Mouse (Mus musculus) hindbrain, embryonic 12.5 days (tissue): Measurements from ENCODE around the gene Tomm5. TPM values are rescaled to one million over a fixed set of nuclear protein-coding genes. Genes with fewer than 3 reads are reported as not detected.
"Not testable (repeated sequence)": the region's sequence is repeated elsewhere in the genome, so short reads cannot be mapped to it uniquely, and the experiment has no call there.

ENCODE experiments used
- ATAC-seq: fragments of 200-750 bp; cut with Nextera tagmentation; 2 replicates; pipeline ENCODE4 v1.8.0; 2017; ENCODE audit warnings: moderate TSS enrichment; ENCODE audit not compliant: low FRiP score
- H3K27ac ChIP-seq: fragments of 300-500 bp; sonication (generic); 2 replicates; pipeline ENCODE4 v1.5.1; 2016; ENCODE audit warnings: mild to moderate bottlenecking
- H3K27me3 ChIP-seq: fragments of 300-500 bp; sonication (generic); 2 replicates; pipeline ENCODE4 v1.6.1; 2016; ENCODE audit warnings: mild to moderate bottlenecking
- H3K36me3 ChIP-seq: fragments of 300-500 bp; sonication (generic); 2 replicates; pipeline ENCODE4 v1.6.1; 2016; ENCODE audit warnings: mild to moderate bottlenecking
- H3K4me1 ChIP-seq: fragments of 300-500 bp; sonication (generic); 2 replicates; pipeline ENCODE4 v1.6.1; 2016
- H3K4me2 ChIP-seq: fragments of 300-500 bp; sonication (generic); replicated peaks from 2 replicates; pipeline ENCODE4 v1.6.1; 2016; ENCODE audit warnings: mild to moderate bottlenecking
- H3K4me3 ChIP-seq: fragments of 300-500 bp; sonication (generic); 2 replicates; pipeline ENCODE4 v1.5.1; 2016; ENCODE audit warnings: mild to moderate bottlenecking
- H3K9ac ChIP-seq: fragments of 300-500 bp; sonication (generic); 2 replicates; pipeline ENCODE4 v1.6.1; 2016; ENCODE audit warnings: mild to moderate bottlenecking, moderate library complexity
- H3K9me3 ChIP-seq: fragments of 300-500 bp; sonication (generic); replicated peaks from 2 replicates; pipeline ENCODE4 v1.6.1; 2016; ENCODE audit warnings: mild to moderate bottlenecking
- WGBS: fragments of 180-500 bp; shearing (Covaris S2); methylation state at CpG from one replicate; pipeline ENCODE4 v1.1.7; 2016; 5-methylcytosine and 5-hydroxymethylcytosine counted together
- polyA plus RNA-seq: library from polyadenylated mRNA; unstranded; fragments of >200 nt; fragmentation: Nextera tagmentation; extraction: Ambion mirVana; gene quantifications from 2 replicates; pipeline ENCODE4 v1.2.1, GENCODE M21; 2016

The Tomm5 gene
- polyA plus RNA-seq, 1 experiment from 2014 or later, result 148 TPM

- Histone ChIP-seq H3K9me3 (no peaks in the 10 kb centered on the region), H3K4me1 (no peaks in the 10 kb centered on the region), H3K4me3 (no peak overlapping the region), H3K9ac (no peak overlapping the region), H3K4me2 (no peak overlapping the region), H3K27ac (no peak overlapping the region), H3K27me3 (no peaks in the 10 kb centered on the region), H3K36me3 (peaks cover 8% of the 10 kb centered on the region; the same call in 1 of the 2 replicates)
- no peak for ATAC-seq
- 27% methylated on average over 7 of the region's 7 CpGs for WGBS
Observed at GRCm38 (mm10) chr4:45097198-45097872, 10.6 kb downstream of the Tomm5 start.

- peak; percentile 7; the same call in 1 of the 2 replicates for ATAC-seq
- peaks cover 13% of the 10 kb centered on the region for H3K4me1 ChIP-seq
- no peaks in the 10 kb centered on the region for H3K36me3 ChIP-seq
- no peaks in the 10 kb centered on the region for H3K9me3 ChIP-seq
- H3K4me3 ChIP-seq, result peak overlapping the region; percentile 90
- 48% methylated on average over 8 of the region's 8 CpGs for WGBS
- H3K4me2 ChIP-seq, result peak overlapping the region; percentile 77
- no peaks in the 10 kb centered on the region for H3K27me3 ChIP-seq
- H3K9ac ChIP-seq, result peak overlapping the region; percentile 96
- no peak overlapping the region for H3K27ac ChIP-seq
Observed at GRCm38 (mm10) chr4:45084895-45085290, 23.0 kb downstream of the Tomm5 start.

GRCm38 (mm10) chr4:45084021-45084894 is 23.7 kb downstream of the Tomm5 start, which contains the start of gene Fbxo10:
TSS of gene Fbxo10 (minus strand) at chr4:45084604.
- ATAC-seq, result peak; percentile 93
- Histone ChIP-seq H3K9me3 (no peaks in the 10 kb centered on the region), H3K4me3 (peak within 1 kb of the TSS; percentile 90), H3K27me3 (no peaks in the 10 kb centered on the region), H3K9ac (peak within 1 kb of the TSS; percentile 96), H3K4me2 (peak within 1 kb of the TSS; percentile 77), H3K4me1 (peaks cover 13% of the 10 kb centered on the region), H3K27ac (peak within 1 kb of the TSS; percentile 84), H3K36me3 (no peaks in the 10 kb centered on the region)
- under 1% methylated on average over 66 of the region's 77 CpGs for WGBS

- H3K27ac ChIP-seq, result 0 out of 2 replicates have a peak overlapping the region, but pooled peaks have one; percentile 55
- no peaks in the 10 kb centered on the region for H3K9me3 ChIP-seq
- peaks cover 13% of the 10 kb centered on the region for H3K4me1 ChIP-seq
- H3K9ac ChIP-seq, result peak overlapping the region; percentile 96
- no peaks in the 10 kb centered on the region for H3K27me3 ChIP-seq
- 0 out of 2 replicates have a peak, but pooled peaks cover 3% of the 10 kb centered on the region for H3K36me3 ChIP-seq
- peak overlapping the region; percentile 77 for H3K4me2 ChIP-seq
- 1% methylated on average over 8 of the region's 8 CpGs for WGBS
- ATAC-seq, result no peak
- peak overlapping the region; percentile 90 for H3K4me3 ChIP-seq
Observed at GRCm38 (mm10) chr4:45083487-45083886, 24.4 kb downstream of the Tomm5 start.

GRCm38 (mm10) chr4:45082951-45083350 is 25.0 kb downstream of the Tomm5 start:
- ATAC-seq, result no peak
- 76% methylated on average over 9 of the region's 9 CpGs for WGBS
- H3K36me3 ChIP-seq, result 0 out of 2 replicates have a peak, but pooled peaks cover 3% of the 10 kb centered on the region
- peak overlapping the region; percentile 77 for H3K4me2 ChIP-seq
- H3K27ac ChIP-seq, result peak overlapping the region; percentile 55; the same call in 1 of the 2 replicates
- H3K9ac ChIP-seq, result peak overlapping the region; percentile 49
- H3K4me1 ChIP-seq, result peaks cover 13% of the 10 kb centered on the region
- no peaks in the 10 kb centered on the region for H3K27me3 ChIP-seq
- no peaks in the 10 kb centered on the region for H3K9me3 ChIP-seq
- H3K4me3 ChIP-seq, result peak overlapping the region; percentile 90

GRCm38 (mm10) chr4:45081041-45081440 is 26.9 kb downstream of the Tomm5 start:
- not testable (repeated sequence) for H3K27me3 ChIP-seq, H3K9ac ChIP-seq, H3K4me3 ChIP-seq, ATAC-seq, H3K36me3 ChIP-seq, H3K27ac ChIP-seq, H3K4me2 ChIP-seq, H3K9me3 ChIP-seq
- peaks cover 13% of the 10 kb centered on the region for H3K4me1 ChIP-seq
- 89% methylated on average over 4 of the region's 4 CpGs for WGBS

GRCm38 (mm10) chr4:45073544-45073943 is 34.4 kb downstream of the Tomm5 start:
- H3K36me3 ChIP-seq, result 0 out of 2 replicates have a peak, but pooled peaks cover under 1% of the 10 kb centered on the region
- H3K4me2 ChIP-seq, result no peak overlapping the region
- 88% methylated on average over 6 of the region's 6 CpGs for WGBS
- H3K9ac ChIP-seq, result no peak overlapping the region
- H3K9me3 ChIP-seq, result no peaks in the 10 kb centered on the region
- no peak overlapping the region for H3K4me3 ChIP-seq
- H3K27me3 ChIP-seq, result no peaks in the 10 kb centered on the region
- peaks cover 3% of the 10 kb centered on the region for H3K4me1 ChIP-seq
- no peak for ATAC-seq
- no peak overlapping the region for H3K27ac ChIP-seq

- ATAC-seq, result no peak
- H3K9ac ChIP-seq, result no peak overlapping the region
- H3K4me2 ChIP-seq, result no peak overlapping the region
- H3K27ac ChIP-seq, result no peak overlapping the region
- H3K4me1 ChIP-seq, result peaks cover 3% of the 10 kb centered on the region
- 77% methylated on average over 15 of the region's 15 CpGs for WGBS
- no peaks in the 10 kb centered on the region for H3K36me3 ChIP-seq
- H3K9me3 ChIP-seq, result no peaks in the 10 kb centered on the region
- no peaks in the 10 kb centered on the region for H3K27me3 ChIP-seq
- H3K4me3 ChIP-seq, result no peak overlapping the region
Observed at GRCm38 (mm10) chr4:45072261-45072973, 35.5 kb downstream of the Tomm5 start.

- Histone ChIP-seq H3K4me1 (peaks cover 6% of the 10 kb centered on the region), H3K27me3 (no peaks in the 10 kb centered on the region), H3K4me2 (no peak overlapping the region), H3K9me3 (no peaks in the 10 kb centered on the region), H3K9ac (no peak overlapping the region), H3K36me3 (no peaks in the 10 kb centered on the region), H3K27ac (no peak overlapping the region), H3K4me3 (no peak overlapping the region)
- 93% methylated on average over 4 of the region's 4 CpGs for WGBS
- ATAC-seq, result no peak
Observed at GRCm38 (mm10) chr4:45067742-45068141, 40.2 kb downstream of the Tomm5 start.

GRCm38 (mm10) chr4:45066036-45066730 is 41.7 kb downstream of the Tomm5 start:
- Histone ChIP-seq H3K4me1 (peaks cover 6% of the 10 kb centered on the region), H3K36me3 (peaks cover 11% of the 10 kb centered on the region), H3K4me3 (no peak overlapping the region), H3K27me3 (no peaks in the 10 kb centered on the region), H3K9me3 (no peaks in the 10 kb centered on the region), H3K27ac (no peak overlapping the region), H3K4me2 (no peak overlapping the region), H3K9ac (no peak overlapping the region)
- ATAC-seq, result no peak
- 59% methylated on average over 2 of the region's 2 CpGs for WGBS

GRCm38 (mm10) chr4:45064577-45064976 is 43.3 kb downstream of the Tomm5 start:
- Histone ChIP-seq H3K4me1 (0 out of 2 replicates have a peak, but pooled peaks cover 3% of the 10 kb centered on the region), H3K4me3 (no peak overlapping the region), H3K4me2 (no peak overlapping the region), H3K27me3 (no peaks in the 10 kb centered on the region), H3K9ac (no peak overlapping the region), H3K27ac (no peak overlapping the region), H3K9me3 (no peaks in the 10 kb centered on the region), H3K36me3 (peaks cover 22% of the 10 kb centered on the region)
- no peak for ATAC-seq
- WGBS, result 83% methylated on average over 2 of the region's 2 CpGs
